Mouse (Mus musculus) layer of hippocampus, adult 11-12 months (tissue): ENCODE results near the gene Med13l.

ENCODE experiments used
- DNase-seq: peaks from one replicate; pipeline ENCODE4 v3.0.0; 2022; ENCODE audit warnings: low spot score

The Med13l gene

GRCm38 (mm10) chr5:118693996-118694395 is 133.5 kb downstream of the Med13l start:
- DNase-seq = no peak

GRCm38 (mm10) chr5:118697073-118697472 is 136.6 kb downstream of the Med13l start:
- DNase-seq = no peak

GRCm38 (mm10) chr5:118700978-118701377 is 140.5 kb downstream of the Med13l start:
- DNase-seq = no peak

GRCm38 (mm10) chr5:118702674-118703073 is 142.2 kb downstream of the Med13l start:
- no peak for DNase-seq

GRCm38 (mm10) chr5:118704148-118704547 is 143.7 kb downstream of the Med13l start:
- DNase-seq = no peak

GRCm38 (mm10) chr5:118704960-118705359 is 144.5 kb downstream of the Med13l start:
- DNase-seq = no peak

- no peak for DNase-seq
Observed at GRCm38 (mm10) chr5:118706009-118706408, 145.5 kb downstream of the Med13l start.

- DNase-seq = no peak
Observed at GRCm38 (mm10) chr5:118706414-118706813, 145.9 kb downstream of the Med13l start.

- DNase-seq = no peak
Observed at GRCm38 (mm10) chr5:118707501-118707900, 147.0 kb downstream of the Med13l start.

- DNase-seq = peak; percentile 81
Observed at GRCm38 (mm10) chr5:118708215-118708949, 147.9 kb downstream of the Med13l start.

- no peak for DNase-seq
Observed at GRCm38 (mm10) chr5:118709847-118710251, 149.4 kb downstream of the Med13l start.

- no peak for DNase-seq
Observed at GRCm38 (mm10) chr5:118715518-118715917, 155.0 kb downstream of the Med13l start.

GRCm38 (mm10) chr5:118716295-118717271 is 156.1 kb downstream of the Med13l start:
- DNase-seq = no peak

- DNase-seq = no peak
Observed at GRCm38 (mm10) chr5:118717456-118717855, 157.0 kb downstream of the Med13l start.

- DNase-seq = no peak
Observed at GRCm38 (mm10) chr5:118718070-118718469, 157.6 kb downstream of the Med13l start.

- DNase-seq = no peak
Observed at GRCm38 (mm10) chr5:118721416-118721815, 160.9 kb downstream of the Med13l start.

GRCm38 (mm10) chr5:118721848-118722247 is 161.4 kb downstream of the Med13l start:
- no peak for DNase-seq

- DNase-seq = no peak
Observed at GRCm38 (mm10) chr5:118722456-118722855, 162.0 kb downstream of the Med13l start.

- no peak for DNase-seq
Observed at GRCm38 (mm10) chr5:118725425-118725824, 164.9 kb downstream of the Med13l start.

GRCm38 (mm10) chr5:118725886-118726505 is 165.5 kb downstream of the Med13l start:
- DNase-seq = no peak

GRCm38 (mm10) chr5:118727336-118727735 is 166.9 kb downstream of the Med13l start:
- no peak for DNase-seq

- no peak for DNase-seq
Observed at GRCm38 (mm10) chr5:118732221-118732620, 171.7 kb downstream of the Med13l start.
